Mouse (Mus musculus): ENCODE results near the gene Dysf. TPM values are rescaled to one million over a fixed set of nuclear protein-coding genes. Genes with fewer than 3 reads are reported as not detected.

The Dysf gene
- total and polyA plus RNA-seq, 3 experiments, result not detected

GRCm38 (mm10) chr6:84168571-84168970 lies 160.2 kb downstream of the Dysf start:
- TF ChIP-seq SMC3 (IDR thresholded peaks at IDR 0.05; ENCODE audit: low read depth, low read length), result no peak
- no peak for TF ChIP-seq POLR2A (IDR thresholded peaks at IDR 0.05; ENCODE audit: control insufficient read depth in 1 of 2, insufficient read depth in 1 of 2, low read depth in 1 of 2, low read length in 2 of 2, poor library complexity in 1 of 2)
- TF ChIP-seq TCF12 (IDR thresholded peaks at IDR 0.05; ENCODE audit: low read depth, low read length), result no peak
- no peak for TF ChIP-seq CHD2 (IDR thresholded peaks at IDR 0.05; ENCODE audit: low read length)
- no peak for TF ChIP-seq CTCF (IDR thresholded peaks at IDR 0.05 in 2 of 3, conservative IDR thresholded peaks at IDR 0.05 in 1 of 3; ENCODE audit: control insufficient read depth in 1 of 3, insufficient read depth in 1 of 3, low read depth in 2 of 3, low read length in 3 of 3, poor library complexity in 1 of 3, severe bottlenecking in 1 of 3)
- no peak for TF ChIP-seq MEF2A (IDR thresholded peaks at IDR 0.05; ENCODE audit: extremely low read depth, insufficient replicate concordance, low read depth, low read length, poor library complexity, severe bottlenecking)
- TF ChIP-seq MAFK (IDR thresholded peaks at IDR 0.05; ENCODE audit: borderline replicate concordance, low read depth, low read length), result no peak
- H3K79me2 ChIP-seq (ENCODE audit: control insufficient read depth, insufficient read depth, low read length, poor library complexity), result no peaks in the 10 kb centered on the region
- H3K9ac ChIP-seq (ENCODE audit: control insufficient read depth, low read depth, low read length, poor library complexity, severe bottlenecking), result no peak overlapping the region
- H3K27ac ChIP-seq (ENCODE audit: control insufficient read depth, low read depth, low read length), result no peak overlapping the region
- no peaks in the 10 kb centered on the region for H3K9me3 ChIP-seq (replicated peaks; ENCODE audit: insufficient read depth, low read length)
- no peaks in the 10 kb centered on the region for H3K36me3 ChIP-seq (ENCODE audit: control insufficient read depth in 1 of 2, insufficient read depth in 2 of 2, low read length in 2 of 2)
- no peaks in the 10 kb centered on the region for H3K4me1 ChIP-seq (ENCODE audit: control insufficient read depth in 1 of 2, insufficient read depth in 2 of 2, low read length in 2 of 2)
- no peaks in the 10 kb centered on the region for H3K27me3 ChIP-seq (ENCODE audit: control insufficient read depth in 1 of 2, insufficient read depth in 2 of 2, low read length in 2 of 2)
- no peak for DNase-seq (ENCODE audit: low read depth, low spot score)
- H3K4me3 ChIP-seq (ENCODE audit: control insufficient read depth in 1 of 2, insufficient read depth in 1 of 2, low read depth in 2 of 2, low read length in 2 of 2), result no peak overlapping the region

GRCm38 (mm10) chr6:84173626-84174025 lies 165.2 kb downstream of the Dysf start:
- Histone ChIP-seq H3K4me3 (ENCODE audit: control insufficient read depth in 1 of 2, insufficient read depth in 1 of 2, low read depth in 2 of 2, low read length in 2 of 2) (no peak overlapping the region), H3K9me3 (replicated peaks; ENCODE audit: insufficient read depth, low read length) (no peaks in the 10 kb centered on the region), H3K9ac (ENCODE audit: control insufficient read depth, low read depth, low read length, poor library complexity, severe bottlenecking) (no peak overlapping the region), H3K79me2 (ENCODE audit: control insufficient read depth, insufficient read depth, low read length, poor library complexity) (no peaks in the 10 kb centered on the region), H3K27ac (ENCODE audit: control insufficient read depth, low read depth, low read length) (no peak overlapping the region), H3K36me3 (ENCODE audit: control insufficient read depth in 1 of 2, insufficient read depth in 2 of 2, low read length in 2 of 2) (no peaks in the 10 kb centered on the region), H3K4me1 (ENCODE audit: control insufficient read depth in 1 of 2, insufficient read depth in 2 of 2, low read length in 2 of 2) (no peaks in the 10 kb centered on the region), H3K27me3 (ENCODE audit: control insufficient read depth in 1 of 2, insufficient read depth in 2 of 2, low read length in 2 of 2) (no peaks in the 10 kb centered on the region)
- DNase-seq (ENCODE audit: low read depth, low spot score), result no peak
- TF ChIP-seq ZKSCAN1 (IDR thresholded peaks at IDR 0.05; ENCODE audit: low read depth, low read length) (no peak), POLR2A (IDR thresholded peaks at IDR 0.05; ENCODE audit: control insufficient read depth in 1 of 2, insufficient read depth in 1 of 2, low read depth in 1 of 2, low read length in 2 of 2, poor library complexity in 1 of 2) (no peak), TAL1 (IDR thresholded peaks at IDR 0.05; ENCODE audit: low read length) (no peak), TBP (IDR thresholded peaks at IDR 0.05; ENCODE audit: low read depth, low read length) (no peak), HCFC1 (IDR thresholded peaks at IDR 0.05; ENCODE audit: low read depth, low read length) (no peak), UBTF (IDR thresholded peaks at IDR 0.05; ENCODE audit: borderline replicate concordance, insufficient read depth, low read depth, low read length) (no peak), USF2 (IDR thresholded peaks at IDR 0.05; ENCODE audit: borderline replicate concordance in 1 of 2, insufficient read depth in 1 of 2, low read depth in 1 of 2, low read length in 2 of 2) (no peak), SMC3 (IDR thresholded peaks at IDR 0.05; ENCODE audit: low read depth, low read length) (no peak), NRF1 (IDR thresholded peaks at IDR 0.05; ENCODE audit: insufficient read depth, low read depth, low read length, poor library complexity, severe bottlenecking) (no peak), MAFK (IDR thresholded peaks at IDR 0.05; ENCODE audit: borderline replicate concordance, low read depth, low read length) (no peak), CHD1 (IDR thresholded peaks at IDR 0.05; ENCODE audit: low read depth, low read length) (no peak), CHD2 (IDR thresholded peaks at IDR 0.05; ENCODE audit: low read length) (no peak), NELFE (IDR thresholded peaks at IDR 0.05; ENCODE audit: low read depth, low read length) (no peak), E2F4 (IDR thresholded peaks at IDR 0.05; ENCODE audit: borderline replicate concordance, low read depth, low read length) (no peak), EP300 (IDR thresholded peaks at IDR 0.05; ENCODE audit: low read depth in 1 of 2, low read length in 2 of 2) (no peak), USF1 (IDR thresholded peaks at IDR 0.05; ENCODE audit: low read depth, low read length) (no peak), GATA1 (IDR thresholded peaks at IDR 0.05; ENCODE audit: low read depth, low read length) (no peak), MYC (IDR thresholded peaks at IDR 0.05; ENCODE audit: low read depth, low read length) (no peak), TCF12 (IDR thresholded peaks at IDR 0.05; ENCODE audit: low read depth, low read length) (no peak)
